Mouse (Mus musculus) lung, postnatal 0 days (tissue): Measurements from ENCODE around the gene Lnx2.

Source experiments
- CTCF ChIP-seq: IDR thresholded peaks from 2 replicates; pipeline ENCODE4 v1.5.1; 2016; ENCODE audit warnings: antibody characterized with exemption, mild to moderate bottlenecking
- EP300 ChIP-seq: IDR thresholded peaks from 2 replicates; pipeline ENCODE4 v1.6.1; 2016; ENCODE audit warnings: antibody characterized with exemption, mild to moderate bottlenecking, control low read depth

DNA sequence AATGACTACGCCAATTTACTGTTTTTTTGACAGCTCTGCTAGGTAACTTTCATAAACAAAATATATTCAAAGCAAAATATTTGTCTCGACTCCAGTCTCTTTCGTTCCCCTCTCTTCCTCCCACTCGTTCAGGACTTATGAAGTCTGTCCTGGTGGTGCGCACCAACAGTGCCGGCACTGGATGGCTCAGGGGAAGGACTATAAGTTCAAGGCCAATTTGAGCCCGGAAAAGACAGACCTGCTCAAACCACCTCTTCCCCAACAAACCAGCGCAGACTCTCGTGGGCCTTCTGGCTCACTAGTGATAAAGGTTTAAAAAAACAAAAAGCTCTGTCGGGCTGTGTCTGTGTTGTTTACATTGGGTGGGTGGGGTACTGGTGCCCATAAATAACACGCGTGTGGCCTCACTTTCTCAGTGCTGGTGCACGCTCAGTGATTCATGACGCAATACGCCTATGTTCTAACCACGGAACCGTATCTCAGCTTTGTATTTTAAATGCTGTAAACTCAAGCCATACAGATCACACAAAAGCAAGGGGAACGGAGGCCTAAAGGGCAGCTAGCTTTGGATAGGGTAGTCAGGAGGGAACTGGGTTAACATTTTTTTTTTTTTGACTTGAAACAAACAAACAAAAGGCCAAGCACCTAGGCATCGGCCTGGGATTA lies 26.7 kb downstream of the Lnx2 start:
- TF ChIP-seq CTCF (no peak), EP300 (0 out of 2 replicates have a peak, but pooled peaks have one; percentile 10)
